9 mouse cellular contexts compared by ENCODE assay signal in the genomic region with DNA sequence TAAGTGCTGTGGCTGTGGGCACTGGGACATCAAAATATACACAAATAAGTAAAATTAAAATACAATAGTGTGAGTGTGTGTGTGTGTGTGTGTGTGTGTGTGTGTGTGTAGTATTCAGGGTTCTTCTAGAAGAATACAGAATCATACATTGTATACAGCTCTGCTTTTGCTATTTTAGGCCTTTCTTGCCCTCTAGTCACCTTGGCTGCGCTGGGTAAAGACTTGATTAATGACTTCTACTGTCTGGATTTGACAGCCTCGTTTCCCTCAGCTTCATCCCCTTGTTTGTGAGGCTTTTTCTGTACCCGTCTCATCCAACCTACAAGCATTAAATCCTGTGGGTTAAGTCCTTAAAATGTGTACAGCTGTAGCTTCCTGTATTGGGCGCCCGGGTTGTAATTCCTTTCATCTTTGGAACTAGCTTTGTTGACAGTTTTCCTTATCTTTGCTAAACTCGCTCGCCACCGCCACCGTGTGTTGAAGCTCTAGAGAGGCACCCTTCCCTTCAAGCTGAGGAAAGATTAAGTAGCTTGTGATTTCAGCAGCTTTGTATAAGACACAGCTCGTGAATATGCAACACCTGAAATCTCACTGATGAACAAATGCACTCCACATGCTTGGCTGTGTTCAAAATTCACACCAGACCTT. TPM values are rescaled to one million over a fixed set of nuclear protein-coding genes. Genes with fewer than 3 reads are reported as not detected.
DNase-seq lines count a peak whose midpoint lies in the region; ATAC-seq lines count a peak whose summit lies in the region.
"Had no signal": no experiment of that assay in that cellular context is flagged by ENCODE, and none has a peak within 500 bp of the region (broad histone marks: within the 10 kb centered on the region; RNA-seq: fewer than 3 reads in every experiment).

No protein-coding gene starts in this region.

- H3K27ac ChIP-seq in forebrain, embryonic 12.5 days: no peak overlapping the region
- no peak overlapping the region for H3K27ac ChIP-seq in hindbrain, embryonic 16.5 days (ENCODE audit: low read depth, low read length)
- no peak overlapping the region for H3K27ac ChIP-seq in midbrain, embryonic 15.5 days
- H3K27ac ChIP-seq: embryonic facial prominence, embryonic 12.5 days had no signal

- whole genome bisulfite sequencing in forebrain, embryonic 12.5 days: 33% methylated on average over 10 of the region's 10 CpGs
- WGBS in hindbrain, embryonic 16.5 days: 23% methylated on average over 10 of the region's 10 CpGs
- WGBS in midbrain, embryonic 15.5 days: 29% methylated on average over 10 of the region's 10 CpGs

- peak; percentile 48 for ATAC-seq in forebrain, embryonic 12.5 days (ENCODE audit: low FRiP score)
- peak; percentile 71 for ATAC-seq in hindbrain, embryonic 16.5 days
- peak; percentile 68; the same call in 1 of the 2 replicates for ATAC-seq in midbrain, embryonic 15.5 days (replicated peaks)

- peak; percentile 44 for DNase-seq in ovary, postnatal 14 days (ENCODE audit: low spot score)
- DNase-seq in ovary, adult 18-20 months (ENCODE audit: low spot score): no peak
- DNase-seq in adrenal gland, adult (ENCODE audit: inconsistent age in 2 of 2, low spot score in 1 of 2): peak; percentile 56 to 85
- peak; percentile 36 for DNase-seq in left cerebral cortex, postnatal 4 days
- DNase-seq in thymus, postnatal 36 days: peak; percentile 60

- no peak overlapping the region for H3K9ac ChIP-seq in forebrain, embryonic 12.5 days
- H3K9ac ChIP-seq in hindbrain, embryonic 16.5 days (ENCODE audit: low read depth, low read length): no peak overlapping the region
- no peak overlapping the region for H3K9ac ChIP-seq in midbrain, embryonic 15.5 days
- H3K9ac ChIP-seq: embryonic facial prominence, embryonic 12.5 days had no signal

- H3K36me3 ChIP-seq in forebrain, embryonic 12.5 days (replicated peaks): no peaks in the 10 kb centered on the region
- H3K36me3 ChIP-seq in hindbrain, embryonic 16.5 days (ENCODE audit: control insufficient read depth, insufficient read depth, low read length): no peaks in the 10 kb centered on the region
- H3K36me3 ChIP-seq in midbrain, embryonic 15.5 days (replicated peaks): no peaks in the 10 kb centered on the region
- H3K36me3 ChIP-seq: embryonic facial prominence, embryonic 12.5 days had no signal

- no peak overlapping the region for H3K4me3 ChIP-seq in forebrain, embryonic 12.5 days (replicated peaks)
- H3K4me3 ChIP-seq in hindbrain, embryonic 16.5 days (ENCODE audit: low read length): no peak overlapping the region
- no peak overlapping the region for H3K4me3 ChIP-seq in midbrain, embryonic 15.5 days
- H3K4me3 ChIP-seq: embryonic facial prominence, embryonic 12.5 days had no signal

- no peaks in the 10 kb centered on the region for H3K9me3 ChIP-seq in forebrain, embryonic 12.5 days
- H3K9me3 ChIP-seq in hindbrain, embryonic 16.5 days (ENCODE audit: control insufficient read depth, low read length): no peaks in the 10 kb centered on the region
- H3K9me3 ChIP-seq in midbrain, embryonic 15.5 days: no peaks in the 10 kb centered on the region
- H3K9me3 ChIP-seq: embryonic facial prominence, embryonic 12.5 days had no signal

- no peak overlapping the region for H3K4me2 ChIP-seq in forebrain, embryonic 12.5 days
- H3K4me2 ChIP-seq in hindbrain, embryonic 16.5 days (ENCODE audit: low read length): no peak overlapping the region
- H3K4me2 ChIP-seq in midbrain, embryonic 15.5 days: no peak overlapping the region
- H3K4me2 ChIP-seq: embryonic facial prominence, embryonic 12.5 days had no signal

- no peaks in the 10 kb centered on the region for H3K27me3 ChIP-seq in forebrain, embryonic 12.5 days
- H3K27me3 ChIP-seq in hindbrain, embryonic 16.5 days (replicated peaks; ENCODE audit: control insufficient read depth, insufficient read depth, low read length): no peaks in the 10 kb centered on the region; the same call in 1 of the 2 replicates
- H3K27me3 ChIP-seq in midbrain, embryonic 15.5 days (replicated peaks): no peaks in the 10 kb centered on the region
- H3K27me3 ChIP-seq: embryonic facial prominence, embryonic 12.5 days had no signal

- H3K4me1 ChIP-seq in forebrain, embryonic 12.5 days: no peaks in the 10 kb centered on the region; the same call in 1 of the 2 replicates
- no peaks in the 10 kb centered on the region for H3K4me1 ChIP-seq in hindbrain, embryonic 16.5 days (ENCODE audit: control insufficient read depth, insufficient read depth, low read depth, low read length)
- no peaks in the 10 kb centered on the region for H3K4me1 ChIP-seq in midbrain, embryonic 15.5 days
- H3K4me1 ChIP-seq: embryonic facial prominence, embryonic 12.5 days had no signal

- intact Hi-C loops in left cerebral cortex, postnatal 4 days (cut with DNase I): no loop called here

RNA-seq across cellular contexts. Expression of a gene that starts 9.6 kb away (rescaled TPM):
- polyA plus RNA-seq in forebrain, embryonic 12.5 days (2016; fragmentation: Nextera tagmentation; extraction: Ambion mirVana): 8.3 and 9.6 TPM in 2 replicates
- 6.3 and 7.8 TPM in 2 replicates for polyA plus RNA-seq in hindbrain, embryonic 16.5 days (2015; fragmentation: Nextera tagmentation; extraction: Ambion mirVana)
- 1 to 10 TPM; 2.8 to 3.3 TPM for total RNA-seq in left cerebral cortex, postnatal 4 days (2021)
- polyA plus RNA-seq in midbrain, embryonic 15.5 days (2015; fragmentation: Nextera tagmentation; extraction: Ambion mirVana): 4.1 and 4.3 TPM in 2 replicates

RNA-seq across cellular contexts. Expression of a gene that starts 54.4 kb away (rescaled TPM):
- 88.7 and 90.0 TPM in 2 replicates for polyA plus RNA-seq in forebrain, embryonic 12.5 days (2016; fragmentation: Nextera tagmentation; extraction: Ambion mirVana)
- 67.0 and 68.1 TPM in 2 replicates for polyA plus RNA-seq in hindbrain, embryonic 16.5 days (2015; fragmentation: Nextera tagmentation; extraction: Ambion mirVana)
- 10 to 100 TPM; 32.3 to 32.9 TPM for total RNA-seq in left cerebral cortex, postnatal 4 days (2021)
- polyA plus RNA-seq in midbrain, embryonic 15.5 days (2015; fragmentation: Nextera tagmentation; extraction: Ambion mirVana): 78.0 and 80.6 TPM in 2 replicates
